Mouse (Mus musculus) ES-E14 (cell line): ENCODE measurements around the gene Ap3d1.

ENCODE experiments used
- HCFC1 ChIP-seq: IDR thresholded peaks from 2 replicates; pipeline ENCODE4 v1.6.1; 2012; ENCODE audit warnings: low read length, inconsistent platforms, borderline replicate concordance; ENCODE audit not compliant: insufficient read depth
- ZC3H11A ChIP-seq: IDR thresholded peaks from 2 replicates; pipeline ENCODE4 v1.6.1; 2012; ENCODE audit warnings: low read depth, mild to moderate bottlenecking, inconsistent platforms, low read length, borderline replicate concordance
- ZNF384 ChIP-seq: IDR thresholded peaks from 2 replicates; pipeline ENCODE4 v1.6.1; 2012; ENCODE audit warnings: low read depth, low read length, inconsistent platforms

GRCm38 (mm10) chr10:80676198-80676928, 65.7 kb downstream of the Ap3d1 start:
- no peak for TF ChIP-seq ZC3H11A
- no peak for TF ChIP-seq ZNF384
- peak; percentile 38; the same call in 1 of the 2 replicates for TF ChIP-seq HCFC1
